Mouse (Mus musculus) heart, adult 2 months (tissue): Measurements from ENCODE around the gene Pkhd1. TPM values are rescaled to one million over a fixed set of nuclear protein-coding genes. Genes with fewer than 3 reads are reported as not detected.
A peak's percentile ranks its signal among the peaks of the same experiment; 100 is the strongest.

Experiments used
- DNase-seq, 2 experiments: peaks; one replicate each; pipeline ENCODE4 v3.0.0; 2021
- H3K27ac ChIP-seq: fragments of 200-600 bp; 2 replicates; pipeline ENCODE4 v1.8.1; 2022
- H3K27me3 ChIP-seq: fragments of 200-500 bp; 2 replicates; pipeline ENCODE4 v1.6.1; 2012; ENCODE audit warnings: mild to moderate bottlenecking, low read length, inconsistent platforms, mixed read lengths; ENCODE audit not compliant: control insufficient read depth, insufficient read depth
- H3K36me3 ChIP-seq: fragments of 200-500 bp; 2 replicates; pipeline ENCODE4 v1.6.1; 2012; ENCODE audit warnings: low read length, inconsistent platforms; ENCODE audit not compliant: control insufficient read depth, insufficient read depth
- H3K4me1 ChIP-seq: fragments of 200-500 bp; 2 replicates; pipeline ENCODE4 v1.6.1; 2011; ENCODE audit warnings: low read length; ENCODE audit not compliant: control insufficient read depth, insufficient read depth
- H3K4me3 ChIP-seq: fragments of 200-600 bp; 2 replicates; pipeline ENCODE4 v1.8.1; 2022
- H3K79me2 ChIP-seq: fragments of 200-500 bp; replicated peaks from 2 replicates; pipeline ENCODE4 v1.6.1; 2012; ENCODE audit warnings: mild to moderate bottlenecking, inconsistent platforms, low read length, moderate library complexity, mixed read lengths; ENCODE audit not compliant: control insufficient read depth, insufficient read depth
- H3K9ac ChIP-seq: fragments of 200-500 bp; 2 replicates; pipeline ENCODE4 v1.6.1; 2012; ENCODE audit warnings: low read depth, mild to moderate bottlenecking, control low read depth, inconsistent platforms, low read length, mixed read lengths
- CTCF ChIP-seq: fragments of 200-600 bp; IDR thresholded peaks from 2 replicates; pipeline ENCODE4 v1.8.1; 2022; ENCODE audit warnings: antibody characterized with exemption, mild to moderate bottlenecking, moderate library complexity
- EP300 ChIP-seq: fragments of 200-500 bp; IDR thresholded peaks from 2 replicates; pipeline ENCODE4 v1.6.1; 2011; ENCODE audit warnings: low read depth, low read length, control low read depth; ENCODE audit not compliant: insufficient read depth
- POLR2A ChIP-seq: fragments of 200-500 bp; IDR thresholded peaks from 2 replicates; pipeline ENCODE4 v1.6.1; 2011; ENCODE audit warnings: mild to moderate bottlenecking, low read depth, low read length, control low read depth; ENCODE audit not compliant: insufficient read depth
- WGBS: fragments of 180-500 bp; shearing (Covaris S2); methylation state at CpG from one replicate; pipeline ENCODE4 v1.1.7; 2018; 5-methylcytosine and 5-hydroxymethylcytosine counted together
- intact Hi-C: fragments of 180-260 bp; cut with DNase I; formaldehyde crosslinking; loops from one replicate; pipeline ENCODE4 v1.15.1; 2025
- polyA plus RNA-seq: library from polyadenylated mRNA; depleted of rRNA; stranded (reverse); fragments of >200 nt; gene quantifications from 2 replicates; pipeline ENCODE4 v1.2.3, GENCODE M21; 2012
- total RNA-seq, 2 experiments: library from RNA; stranded (reverse); gene quantifications; 2 replicates each; pipeline ENCODE4 v1.2.3; 2021

Pkhd1 gene
- total and polyA plus RNA-seq, 3 experiments, result not detected

- Histone ChIP-seq H3K4me1 (no peaks in the 10 kb centered on the region), H3K4me3 (no peak overlapping the region), H3K27me3 (no peaks in the 10 kb centered on the region), H3K79me2 (no peaks in the 10 kb centered on the region), H3K36me3 (no peaks in the 10 kb centered on the region), H3K9ac (no peak overlapping the region), H3K27ac (no peak overlapping the region)
- TF ChIP-seq POLR2A (no peak), EP300 (no peak), CTCF (no peak)
- intact Hi-C loops, result no loop called here
- DNase-seq, result no peak
- WGBS, result 68% methylated on average over 4 of the region's 4 CpGs
Measured at GRCm38 (mm10) chr1:20551334-20551733, 66.5 kb downstream of the Pkhd1 start.

GRCm38 (mm10) chr1:20544526-20544925 lies 73.3 kb downstream of the Pkhd1 start:
- Histone ChIP-seq H3K27ac (no peak overlapping the region), H3K4me3 (no peak overlapping the region), H3K79me2 (no peaks in the 10 kb centered on the region), H3K4me1 (no peaks in the 10 kb centered on the region), H3K9ac (no peak overlapping the region), H3K36me3 (no peaks in the 10 kb centered on the region), H3K27me3 (no peaks in the 10 kb centered on the region)
- 52% methylated on average over 4 of the region's 4 CpGs for WGBS
- no peak for DNase-seq
- intact Hi-C loops, result no loop called here
- no peak for TF ChIP-seq EP300
- no peak for TF ChIP-seq POLR2A
- TF ChIP-seq CTCF, result no peak

GRCm38 (mm10) chr1:20513364-20514084 lies 104.3 kb downstream of the Pkhd1 start:
- no peak for DNase-seq
- H3K27me3 ChIP-seq, result no peaks in the 10 kb centered on the region
- intact Hi-C loops, result loop anchor here (5.0 to 10.0 kb wide), 2 partner anchors 201 to 1309 kb away; partner anchors contain the start of gene Tfap2b
- TF ChIP-seq EP300 (no peak), CTCF (peak; percentile 84)
- H3K36me3 ChIP-seq, result no peaks in the 10 kb centered on the region
- 63% methylated on average over 7 of the region's 7 CpGs for WGBS
- H3K9ac ChIP-seq, result no peak overlapping the region
- H3K4me3 ChIP-seq, result no peak overlapping the region
- no peaks in the 10 kb centered on the region for H3K79me2 ChIP-seq
- no peaks in the 10 kb centered on the region for H3K4me1 ChIP-seq
- no peak overlapping the region for H3K27ac ChIP-seq

- no peak overlapping the region for H3K9ac ChIP-seq
- no peak for DNase-seq
- WGBS, result 80% methylated on average over 1 of the region's 1 CpGs
- H3K36me3 ChIP-seq, result no peaks in the 10 kb centered on the region
- no peaks in the 10 kb centered on the region for H3K27me3 ChIP-seq
- H3K4me1 ChIP-seq, result no peaks in the 10 kb centered on the region
- no peak overlapping the region for H3K4me3 ChIP-seq
- TF ChIP-seq POLR2A, result no peak
- H3K27ac ChIP-seq, result no peak overlapping the region
- H3K79me2 ChIP-seq, result no peaks in the 10 kb centered on the region
- intact Hi-C loops, result no loop called here
Measured at GRCm38 (mm10) chr1:20498965-20499364, 118.9 kb downstream of the Pkhd1 start.

GRCm38 (mm10) chr1:20486087-20486486 lies 131.8 kb downstream of the Pkhd1 start:
- WGBS, result 95% methylated on average over 9 of the region's 10 CpGs
- intact Hi-C loops, result no loop called here

GRCm38 (mm10) chr1:20481843-20482242 lies 136.0 kb downstream of the Pkhd1 start:
- no peaks in the 10 kb centered on the region for H3K27me3 ChIP-seq
- intact Hi-C loops, result no loop called here
- no peak for DNase-seq
- no peaks in the 10 kb centered on the region for H3K79me2 ChIP-seq
- WGBS, result 61% methylated on average over 4 of the region's 4 CpGs
- TF ChIP-seq CTCF, result no peak
- no peak for TF ChIP-seq EP300
- no peak for TF ChIP-seq POLR2A
- no peaks in the 10 kb centered on the region for H3K36me3 ChIP-seq
- no peaks in the 10 kb centered on the region for H3K4me1 ChIP-seq
- no peak overlapping the region for H3K27ac ChIP-seq
- no peak overlapping the region for H3K9ac ChIP-seq
- H3K4me3 ChIP-seq, result no peak overlapping the region

More at GRCm38 (mm10) chr1:20486087-20486486, 131.8 kb downstream of the Pkhd1 start:
- TF ChIP-seq EP300, result no peak
- TF ChIP-seq CTCF, result no peak
- TF ChIP-seq POLR2A, result no peak
- Histone ChIP-seq H3K4me3 (no peak overlapping the region), H3K36me3 (no peaks in the 10 kb centered on the region), H3K4me1 (no peaks in the 10 kb centered on the region), H3K79me2 (no peaks in the 10 kb centered on the region), H3K27ac (no peak overlapping the region), H3K27me3 (no peaks in the 10 kb centered on the region), H3K9ac (no peak overlapping the region)
- DNase-seq, result no peak

- Histone ChIP-seq H3K36me3 (no peaks in the 10 kb centered on the region), H3K4me3 (no peak overlapping the region), H3K9ac (no peak overlapping the region), H3K27me3 (no peaks in the 10 kb centered on the region), H3K4me1 (no peaks in the 10 kb centered on the region), H3K27ac (no peak overlapping the region), H3K79me2 (no peaks in the 10 kb centered on the region)
- no peak for TF ChIP-seq CTCF
- TF ChIP-seq POLR2A, result no peak
- 77% methylated on average over 3 of the region's 3 CpGs for WGBS
- DNase-seq, result no peak
- intact Hi-C loops, result no loop called here
Measured at GRCm38 (mm10) chr1:20478695-20479094, 139.2 kb downstream of the Pkhd1 start.
